ENCODE assay signal across 8 mouse cellular contexts in genomic region chr2:4717081-4717768, GRCm38 (mm10). TPM values are rescaled to one million over a fixed set of nuclear protein-coding genes. Genes with fewer than 3 reads are reported as not detected.
DNase-seq lines count a peak whose midpoint lies in the region; ATAC-seq and TF ChIP-seq lines count a peak whose summit lies in the region.

No protein-coding gene starts in this region.

- H3K4me3 ChIP-seq in intestine, embryonic 15.5 days (replicated peaks): peak overlapping the region; percentile 78
- H3K4me3 ChIP-seq in lung, embryonic 14.5 days (ENCODE audit: low read depth, low read length): peak overlapping the region; percentile 70

- peak; percentile 4 to 6 for DNase-seq in right cerebral cortex, adult 2 months (ENCODE audit: low spot score in 2 of 2)
- no peak for DNase-seq in right cerebral cortex, postnatal 36 days (ENCODE audit: low spot score in 2 of 2)
- DNase-seq in lung, embryonic 14.5 days: peak; percentile 57
- DNase-seq in right cerebral cortex, postnatal 4 days: peak; percentile 23

- H3K27me3 ChIP-seq in intestine, embryonic 15.5 days (replicated peaks): 0 out of 2 replicates have a peak, but pooled peaks cover 2% of the 10 kb centered on the region
- peaks cover 27% of the 10 kb centered on the region for H3K27me3 ChIP-seq in lung, embryonic 14.5 days (ENCODE audit: insufficient read depth, low read length)

- H3K36me3 ChIP-seq in intestine, embryonic 15.5 days: no peaks in the 10 kb centered on the region
- H3K36me3 ChIP-seq in lung, embryonic 14.5 days (ENCODE audit: insufficient read depth): no peaks in the 10 kb centered on the region

- peak overlapping the region; percentile 88 for H3K4me2 ChIP-seq in intestine, embryonic 15.5 days (replicated peaks)
- H3K4me2 ChIP-seq in lung, embryonic 14.5 days: peak overlapping the region; percentile 92

- H3K9me3 ChIP-seq in intestine, embryonic 15.5 days: no peaks in the 10 kb centered on the region
- H3K9me3 ChIP-seq in lung, embryonic 14.5 days (ENCODE audit: low read depth, low read length): no peaks in the 10 kb centered on the region

- H3K27ac ChIP-seq in intestine, embryonic 15.5 days: no peak overlapping the region
- peak overlapping the region; percentile 81 for H3K27ac ChIP-seq in lung, embryonic 14.5 days (ENCODE audit: low read depth)

- WGBS in intestine, embryonic 15.5 days: 4% methylated on average over 49 of the region's 49 CpGs
- WGBS in lung, embryonic 14.5 days: 3% methylated on average over 35 of the region's 49 CpGs

- peak overlapping the region; percentile 59 for H3K9ac ChIP-seq in intestine, embryonic 15.5 days
- peak overlapping the region; percentile 80 for H3K9ac ChIP-seq in lung, embryonic 14.5 days

- no peak for TF ChIP-seq CTCF in lung, embryonic 14.5 days (IDR thresholded peaks at IDR 0.05; ENCODE audit: low read depth)

- peak; percentile 26; the same call in 1 of the 2 replicates for ATAC-seq in common myeloid progenitor, adult 5-6 weeks (replicated peaks; ENCODE audit: low read depth, poor library complexity, severe bottlenecking)
- ATAC-seq in granulocyte monocyte progenitor cell, adult 5-6 weeks (replicated peaks; ENCODE audit: poor library complexity, severe bottlenecking): peak; percentile 65; the same call in 1 of the 2 replicates
- ATAC-seq in intestine, embryonic 15.5 days: peak; percentile 73
- peak; percentile 76 for ATAC-seq in lung, embryonic 14.5 days (ENCODE audit: insufficient read depth)
- ATAC-seq in inflammation-experienced regulatory T-cells, adult 6 months: no peak

- peaks cover 6% of the 10 kb centered on the region; the same call in 1 of the 2 replicates for H3K4me1 ChIP-seq in intestine, embryonic 15.5 days (replicated peaks)
- no peaks in the 10 kb centered on the region for H3K4me1 ChIP-seq in lung, embryonic 14.5 days (ENCODE audit: insufficient read depth)

RNA-seq across cellular contexts. Expression of gene Bend7, which starts 0.4 kb away (rescaled TPM):
- total RNA-seq in common myeloid progenitor, adult 5-6 weeks (2017): 0.69 and 1.2 TPM in 2 replicates
- total RNA-seq in granulocyte monocyte progenitor cell, adult 5-6 weeks (2014; fragmentation: Nextera tagmentation): not detected in 2 replicates
- not detected in 2 replicates for total RNA-seq in granulocyte monocyte progenitor cell, adult 5-6 weeks (2017)
- polyA plus RNA-seq in intestine, embryonic 15.5 days (2015; fragmentation: Nextera tagmentation; extraction: Ambion mirVana): 6.5 and 7.1 TPM in 2 replicates
- 10.5 and 11.1 TPM in 2 replicates for polyA plus RNA-seq in lung, embryonic 14.5 days (2014; fragmentation: Nextera tagmentation; extraction: Ambion mirVana)
- polyA plus RNA-seq in inflammation-experienced regulatory T-cells, adult 6 months (2017; shearing (Covaris generic)): not detected

Comparison
In these comparisons a context has a peak if more than half of its experiments do, and no peak if none do; other contexts are left out.
1. DNase-seq: peak in right cerebral cortex, adult 2 months (2 of 2), lung, embryonic 14.5 days (single experiment) and right cerebral cortex, postnatal 4 days (single experiment); none in right cerebral cortex, postnatal 36 days (0 of 2).